Mouse (Mus musculus) MEL (cell line): ENCODE results near the gene Gm21988. TPM values are rescaled to one million over a fixed set of nuclear protein-coding genes. Genes with fewer than 3 reads are reported as not detected.
A peak's percentile ranks its signal among the peaks of the same experiment; 100 is the strongest.

Experiments used
- DNase-seq: peaks from one replicate; pipeline ENCODE4 v3.0.0; 2011; ENCODE audit warnings: low read depth, low spot score
- H3K27ac ChIP-seq: 2 replicates; pipeline ENCODE4 v1.5.1; 2012; ENCODE audit warnings: low read depth, mild to moderate bottlenecking, control low read depth, low read length, moderate library complexity; ENCODE audit not compliant: control insufficient read depth
- H3K27me3 ChIP-seq, 2 experiments: fragments of 150-350 bp in 1 of 2; sonication (generic) in 1 of 2; 2 replicates each; pipeline ENCODE4 v1.6.1; 2012; ENCODE audit warnings: low read length in 2 of 2, mild to moderate bottlenecking in 2 of 2, improper control_type of control experiment in 1 of 2, moderate library complexity in 1 of 2; ENCODE audit not compliant: insufficient read depth in 2 of 2, control insufficient read depth in 1 of 2
- H3K36me3 ChIP-seq, 2 experiments: 2 replicates each; pipeline ENCODE4 v1.6.1; 2012 to 2014; ENCODE audit warnings: low read length in 2 of 2, improper control_type of control experiment in 1 of 2, inconsistent platforms in 1 of 2, mild to moderate bottlenecking in 1 of 2; ENCODE audit not compliant: insufficient read depth in 2 of 2, control insufficient read depth in 1 of 2
- H3K4me1 ChIP-seq, 2 experiments: fragments of 150-350 bp in 1 of 2; sonication (generic) in 1 of 2; 2 replicates each; pipeline ENCODE4 v1.6.1; 2012; ENCODE audit warnings: low read length in 2 of 2, improper control_type of control experiment in 1 of 2, mild to moderate bottlenecking in 1 of 2; ENCODE audit not compliant: insufficient read depth in 2 of 2, control insufficient read depth in 1 of 2
- H3K4me3 ChIP-seq, 2 experiments: fragments of 150-350 bp in 1 of 2; sonication (generic) in 1 of 2; 2 replicates each; pipeline ENCODE4 v1.5.1; 2012; ENCODE audit warnings: low read depth in 2 of 2, low read length in 2 of 2, mild to moderate bottlenecking in 2 of 2, moderate library complexity in 2 of 2, control low read depth in 1 of 2, improper control_type of control experiment in 1 of 2; ENCODE audit not compliant: control insufficient read depth in 1 of 2, insufficient read depth in 1 of 2
- H3K79me2 ChIP-seq: 2 replicates; pipeline ENCODE4 v1.6.1; 2012; ENCODE audit warnings: mild to moderate bottlenecking, low read length, moderate library complexity; ENCODE audit not compliant: control insufficient read depth, poor library complexity, insufficient read depth
- H3K9ac ChIP-seq: 2 replicates; pipeline ENCODE4 v1.6.1; 2012; ENCODE audit warnings: low read depth, mild to moderate bottlenecking, control low read depth, low read length, moderate library complexity; ENCODE audit not compliant: control insufficient read depth, poor library complexity, severe bottlenecking
- H3K9me3 ChIP-seq: fragments of 150-350 bp; sonication (generic); replicated peaks from 2 replicates; pipeline ENCODE4 v1.6.1; 2012; ENCODE audit warnings: mild to moderate bottlenecking, low read length, improper control_type of control experiment, moderate library complexity; ENCODE audit not compliant: insufficient read depth
- BHLHE40 ChIP-seq: IDR thresholded peaks from 2 replicates; pipeline ENCODE4 v1.6.1; 2012; ENCODE audit warnings: low read depth, mild to moderate bottlenecking, inconsistent platforms, low read length, improper control_type of control experiment, borderline replicate concordance
- CHD2 ChIP-seq: IDR thresholded peaks from 2 replicates; pipeline ENCODE4 v1.6.1; 2011; ENCODE audit warnings: low read length, improper control_type of control experiment
- CTCF ChIP-seq, 3 experiments: IDR thresholded peaks in 2 of 3; conservative IDR thresholded peaks in 1 of 3; 2 replicates each; pipeline ENCODE4 v1.5.1; 2011 to 2012; ENCODE audit warnings: low read length in 3 of 3, low read depth in 2 of 3, mild to moderate bottlenecking in 2 of 3, improper control_type of control experiment in 1 of 3, inconsistent platforms in 1 of 3, mixed read lengths in 1 of 3, moderate library complexity in 1 of 3; ENCODE audit not compliant: control insufficient read depth in 1 of 3, insufficient read depth in 1 of 3, poor library complexity in 1 of 3, severe bottlenecking in 1 of 3
- GATA1 ChIP-seq: IDR thresholded peaks from 2 replicates; pipeline ENCODE4 v1.6.1; 2011; ENCODE audit warnings: low read depth, low read length, improper control_type of control experiment
- HCFC1 ChIP-seq: IDR thresholded peaks from 2 replicates; pipeline ENCODE4 v1.6.1; 2012; ENCODE audit warnings: low read depth, mild to moderate bottlenecking, inconsistent platforms, low read length, improper control_type of control experiment, moderate library complexity
- JUND ChIP-seq: IDR thresholded peaks from 2 replicates; pipeline ENCODE4 v1.6.1; 2011; ENCODE audit warnings: low read depth, mild to moderate bottlenecking, improper control_type of control experiment, low read length
- KAT2A ChIP-seq: conservative IDR thresholded peaks from 2 replicates; pipeline ENCODE4 v1.6.1; 2012; ENCODE audit warnings: low read depth, low read length, improper control_type of control experiment, inconsistent platforms
- MAZ ChIP-seq: IDR thresholded peaks from 2 replicates; pipeline ENCODE4 v1.6.1; 2012; ENCODE audit warnings: low read depth, mild to moderate bottlenecking, inconsistent platforms, low read length, improper control_type of control experiment
- MXI1 ChIP-seq: IDR thresholded peaks from 2 replicates; pipeline ENCODE4 v1.6.1; 2011; ENCODE audit warnings: mild to moderate bottlenecking, low read depth, low read length, improper control_type of control experiment
- MYB ChIP-seq: IDR thresholded peaks from 2 replicates; pipeline ENCODE4 v1.6.1; 2011; ENCODE audit warnings: mild to moderate bottlenecking, low read depth, low read length, improper control_type of control experiment
- MYC ChIP-seq: IDR thresholded peaks from 2 replicates; pipeline ENCODE4 v1.6.1; 2011; ENCODE audit warnings: low read depth, mild to moderate bottlenecking, low read length, improper control_type of control experiment, moderate library complexity
- NELFE ChIP-seq: IDR thresholded peaks from 2 replicates; pipeline ENCODE4 v1.6.1; 2011; ENCODE audit warnings: low read depth, low read length, improper control_type of control experiment
- POLR2A ChIP-seq, 2 experiments: IDR thresholded peaks; 2 replicates each; pipeline ENCODE4 v1.6.1; 2011 to 2012; ENCODE audit warnings: low read length in 2 of 2, mild to moderate bottlenecking in 2 of 2, control low read depth in 1 of 2, improper control_type of control experiment in 1 of 2, low read depth in 1 of 2, moderate library complexity in 1 of 2; ENCODE audit not compliant: control insufficient read depth in 1 of 2, insufficient read depth in 1 of 2, poor library complexity in 1 of 2
- RCOR1 ChIP-seq: IDR thresholded peaks from 2 replicates; pipeline ENCODE4 v1.6.1; 2012; ENCODE audit warnings: low read depth, mild to moderate bottlenecking, inconsistent platforms, low read length, improper control_type of control experiment
- SIN3A ChIP-seq: IDR thresholded peaks from 2 replicates; pipeline ENCODE4 v1.6.1; 2012; ENCODE audit warnings: low read length, improper control_type of control experiment, inconsistent platforms
- TAL1 ChIP-seq: IDR thresholded peaks from 2 replicates; pipeline ENCODE4 v1.6.1; 2012; ENCODE audit warnings: mild to moderate bottlenecking, inconsistent platforms, low read length, moderate library complexity, mixed read lengths
- TCF12 ChIP-seq: IDR thresholded peaks from 2 replicates; pipeline ENCODE4 v1.6.1; 2014; ENCODE audit warnings: low read depth, mild to moderate bottlenecking, inconsistent platforms, low read length, improper control_type of control experiment, moderate library complexity
- USF1 ChIP-seq: IDR thresholded peaks from 2 replicates; pipeline ENCODE4 v1.6.1; 2014; ENCODE audit warnings: low read depth, mild to moderate bottlenecking, inconsistent platforms, low read length, improper control_type of control experiment, moderate library complexity
- USF2 ChIP-seq, 2 experiments: IDR thresholded peaks; 2 replicates each; pipeline ENCODE4 v1.6.1; 2011 to 2012; ENCODE audit warnings: improper control_type of control experiment in 2 of 2, low read length in 2 of 2, borderline replicate concordance in 1 of 2, inconsistent platforms in 1 of 2, low read depth in 1 of 2, mild to moderate bottlenecking in 1 of 2; ENCODE audit not compliant: insufficient read depth in 1 of 2
- ZKSCAN1 ChIP-seq: IDR thresholded peaks from 2 replicates; pipeline ENCODE4 v1.6.1; 2012; ENCODE audit warnings: low read depth, mild to moderate bottlenecking, inconsistent platforms, low read length, improper control_type of control experiment, moderate library complexity
- ZNF384 ChIP-seq: IDR thresholded peaks from 2 replicates; pipeline ENCODE4 v1.6.1; 2012; ENCODE audit warnings: low read depth, mild to moderate bottlenecking, inconsistent platforms, low read length, improper control_type of control experiment
- polyA plus RNA-seq, 2 experiments: library from polyadenylated mRNA; stranded (reverse) in 1 of 2; unstranded in 1 of 2; fragments of >175 nt in 1 of 2; fragments of >200 nt in 1 of 2; gene quantifications; 2 replicates each; pipeline versions ENCODE4 v1.2.1 to v1.2.4; 2012; ENCODE audit warnings: low replicate concordance in 2 of 2, low read depth in 1 of 2; ENCODE audit not compliant: insufficient read length in 2 of 2, insufficient read depth in 1 of 2, missing spikeins in 1 of 2
- total RNA-seq: library from RNA; depleted of rRNA; stranded (reverse); fragments of 300-350 nt; gene quantifications from 2 replicates; pipeline ENCODE4 v1.2.3, GENCODE M21; 2012

Gm21988 gene
- total and polyA plus RNA-seq, 3 experiments, result 3.7 to 4.1 TPM; not detected in 1

- TF ChIP-seq RCOR1 (no peak), CTCF (IDR thresholded peaks at IDR 0.05 in 2 of 3, conservative IDR thresholded peaks at IDR 0.05 in 1 of 3; ENCODE audit: control insufficient read depth in 1 of 3, insufficient read depth in 1 of 3, low read depth in 2 of 3, low read length in 3 of 3, poor library complexity in 1 of 3, severe bottlenecking in 1 of 3) (no peak), GATA1 (peak; percentile 35), TAL1 (peak; percentile 53), ZNF384 (no peak), HCFC1 (peak; percentile 62; the same call in 1 of the 2 replicates), BHLHE40 (peak; percentile 86), NELFE (peak; percentile 97), MYC (peak; percentile 73; the same call in 1 of the 2 replicates), USF1 (peak; percentile 98), MXI1 (peak; percentile 94), KAT2A (no peak; the same call in 1 of the 2 replicates), SIN3A (peak; percentile 88), USF2 (IDR thresholded peaks at IDR 0.05; ENCODE audit: borderline replicate concordance in 1 of 2, insufficient read depth in 1 of 2, low read depth in 1 of 2, low read length in 2 of 2) (peak; percentile 58 to 86), TCF12 (peak; percentile 78), CHD2 (no peak), JUND (no peak), ZKSCAN1 (no peak)
- TF ChIP-seq, all 39 proteins: peak for 23
Measured at GRCm38 (mm10) chr11:70220731-70221602, 18.7 kb downstream of the Gm21988 start, which contains the start of gene Slc16a13 (continued).

- Histone ChIP-seq H3K79me2 (peaks cover 5% of the 10 kb centered on the region; the same call in 1 of the 2 replicates), H3K9ac (peak overlapping the region; percentile 81), H3K4me3 (peak overlapping the region; percentile 62 to 76), H3K36me3 (peaks cover 0 to 5% of the 10 kb centered on the region in 2 experiments; a peak in 2 of 4 replicates), H3K9me3 (no peaks in the 10 kb centered on the region), H3K27me3 (no peaks in the 10 kb centered on the region), H3K4me1 (peaks cover 5 to 7% of the 10 kb centered on the region in 2 experiments; a peak in 3 of 4 replicates), H3K27ac (peak overlapping the region; percentile 95)
- no peak for DNase-seq
- 0 out of 4 replicates have a peak, but pooled peaks of 1 of the 2 experiments have one; percentile 51 for TF ChIP-seq POLR2A (IDR thresholded peaks at IDR 0.05; ENCODE audit: control insufficient read depth in 1 of 2, insufficient read depth in 1 of 2, low read depth in 1 of 2, low read length in 2 of 2, poor library complexity in 1 of 2)
- TF ChIP-seq MYB, result no peak
- TF ChIP-seq MAZ, result 0 out of 2 replicates have a peak, but pooled peaks have one; percentile 36
Measured at GRCm38 (mm10) chr11:70220323-70220722, 19.3 kb downstream of the Gm21988 start.
